Mouse (Mus musculus) erythroblast, embryonic 14.5 days (primary cell): ENCODE data around the gene Dhrs3.

Source experiments
- GATA1 ChIP-seq: IDR thresholded peaks from 2 replicates; pipeline ENCODE4 v1.6.1; 2012; ENCODE audit warnings: low read length, inconsistent platforms, mixed read lengths
- TAL1 ChIP-seq: IDR thresholded peaks from 3 replicates; pipeline ENCODE4 v1.6.1; 2012; ENCODE audit warnings: low read length, inconsistent platforms, mixed read lengths

DNA sequence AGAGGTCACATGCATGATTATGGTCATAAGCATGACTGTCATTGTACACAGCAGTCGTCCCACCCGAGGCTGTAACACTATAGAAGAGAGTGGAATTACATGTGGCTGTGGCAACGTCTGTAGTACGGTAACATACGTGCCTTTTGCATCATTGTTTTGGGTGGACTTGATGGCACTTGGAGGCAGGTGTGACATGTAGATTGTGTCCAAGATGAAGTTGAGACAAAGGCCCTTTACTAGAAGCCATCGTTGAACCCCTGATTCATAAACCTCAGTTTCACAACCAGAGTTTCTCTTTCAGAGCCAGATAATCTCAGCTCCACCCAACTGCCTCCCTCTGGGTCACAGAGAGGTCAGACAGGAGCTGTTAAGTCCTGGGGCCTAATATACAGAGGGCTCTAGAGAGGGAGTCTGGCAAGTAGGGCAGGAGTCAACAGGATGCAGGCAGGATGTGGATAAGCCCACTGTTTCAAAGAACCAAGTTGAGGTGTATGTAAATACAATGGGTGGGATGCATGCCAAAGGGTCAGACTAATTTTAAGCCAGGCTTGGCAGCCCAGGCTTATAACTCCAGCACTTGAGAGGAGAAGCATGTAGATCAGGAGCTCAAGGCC, 5.5 kb downstream of the Dhrs3 start:
- TF ChIP-seq GATA1 = no peak
- TF ChIP-seq TAL1 = no peak
